Mouse (Mus musculus) kidney, adult 10 weeks (tissue): ENCODE data around the gene Platr17. TPM values are rescaled to one million over a fixed set of nuclear protein-coding genes. Genes with fewer than 3 reads are reported as not detected.

ENCODE experiments used
- polyA plus RNA-seq: library from polyadenylated mRNA; stranded (reverse); fragments of 350-450 nt; fragmentation: Illumina TruSeq; extraction: RNeasy Lipid Tissue Mini Kit (QIAGEN cat#74804); gene quantifications from one replicate; pipeline ENCODE4 v1.2.3, GENCODE M21; 2014; ENCODE audit warnings: low read depth, low replicate concordance

The Platr17 gene
- not detected for polyA plus RNA-seq

GRCm38 (mm10) chr17:33904835-33905234 is at the start of gene Platr17:
Platr17 (plus strand) TSS chr17:33905135.

GRCm38 (mm10) chr17:33873537-33873936 is 31.4 kb upstream of the Platr17 start, which contains the start of gene Gm7029:
Gm7029 (plus strand) TSS chr17:33873837.

DNA sequence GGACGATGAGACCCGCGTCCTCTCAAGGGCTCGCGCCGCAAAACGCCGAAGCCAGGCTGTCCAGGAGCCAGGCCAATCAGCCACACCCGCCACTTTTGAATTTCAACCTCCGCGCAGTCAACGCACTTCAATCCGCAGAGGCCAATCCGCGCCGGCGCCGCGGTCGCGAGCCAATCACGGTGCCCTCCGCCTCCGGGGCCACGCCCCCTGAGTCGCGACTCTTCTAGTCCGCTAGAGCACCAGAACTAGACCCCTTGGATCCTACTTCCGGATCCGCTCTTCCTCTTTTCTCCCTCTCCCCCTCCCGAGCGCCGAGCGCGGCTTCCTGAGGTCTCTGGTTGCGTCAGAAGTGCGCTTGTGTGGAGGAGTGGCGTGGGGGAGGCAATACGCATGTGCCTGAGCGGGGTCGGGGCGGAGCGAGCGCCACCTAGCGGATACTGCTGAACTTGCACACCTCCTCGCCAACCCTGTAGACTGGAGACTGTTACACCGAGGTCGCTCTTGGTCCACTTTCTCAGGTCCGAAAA is 14.3 kb upstream of the Platr17 start, which contains the start of gene Kifc1:
Gene Kifc1, minus strand, starts transcription at position 129 of the 527 bp plus-strand sequence.

GRCm38 (mm10) chr17:33909077-33909868 is 4.3 kb downstream of the Platr17 start, which contains the start of gene Daxx:
Daxx (plus strand) TSS chr17:33909414.

DNA sequence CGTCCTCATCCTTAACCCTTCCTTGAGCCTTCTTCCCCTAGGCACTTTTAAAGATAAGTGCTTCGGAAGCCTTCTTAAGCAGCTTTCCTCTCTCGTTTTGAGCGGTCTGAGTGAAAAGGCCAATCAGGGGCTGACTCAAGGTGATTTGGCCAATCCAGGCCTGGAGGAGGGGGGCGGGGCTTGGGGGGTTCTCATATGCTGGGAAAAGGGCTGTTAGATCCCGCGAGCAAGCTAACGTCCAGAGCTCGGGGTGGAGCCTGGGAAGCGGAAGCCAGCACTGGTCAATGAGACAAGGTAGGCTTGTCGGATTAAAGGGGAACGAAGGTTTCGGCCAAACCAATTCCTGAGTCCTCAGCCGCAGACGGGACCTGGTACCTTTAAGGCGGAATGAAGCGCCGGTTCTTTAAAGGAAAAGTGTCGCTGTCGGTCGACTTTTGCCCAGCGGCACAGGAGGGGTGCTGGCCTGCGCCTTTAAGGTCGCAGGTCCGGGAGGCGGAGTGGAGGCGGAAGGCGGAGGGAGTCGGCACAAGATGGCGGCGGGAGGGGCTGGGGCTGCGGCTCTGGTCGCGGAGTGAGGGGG is 10.8 kb downstream of the Platr17 start, which contains the start of the genes Tapbp and Zbtb22:
Gene Tapbp, plus strand, starts transcription at position 229 of the 580 bp plus-strand sequence.
Gene Zbtb22, plus strand, starts transcription at position 234 of the 580 bp plus-strand sequence.

DNA sequence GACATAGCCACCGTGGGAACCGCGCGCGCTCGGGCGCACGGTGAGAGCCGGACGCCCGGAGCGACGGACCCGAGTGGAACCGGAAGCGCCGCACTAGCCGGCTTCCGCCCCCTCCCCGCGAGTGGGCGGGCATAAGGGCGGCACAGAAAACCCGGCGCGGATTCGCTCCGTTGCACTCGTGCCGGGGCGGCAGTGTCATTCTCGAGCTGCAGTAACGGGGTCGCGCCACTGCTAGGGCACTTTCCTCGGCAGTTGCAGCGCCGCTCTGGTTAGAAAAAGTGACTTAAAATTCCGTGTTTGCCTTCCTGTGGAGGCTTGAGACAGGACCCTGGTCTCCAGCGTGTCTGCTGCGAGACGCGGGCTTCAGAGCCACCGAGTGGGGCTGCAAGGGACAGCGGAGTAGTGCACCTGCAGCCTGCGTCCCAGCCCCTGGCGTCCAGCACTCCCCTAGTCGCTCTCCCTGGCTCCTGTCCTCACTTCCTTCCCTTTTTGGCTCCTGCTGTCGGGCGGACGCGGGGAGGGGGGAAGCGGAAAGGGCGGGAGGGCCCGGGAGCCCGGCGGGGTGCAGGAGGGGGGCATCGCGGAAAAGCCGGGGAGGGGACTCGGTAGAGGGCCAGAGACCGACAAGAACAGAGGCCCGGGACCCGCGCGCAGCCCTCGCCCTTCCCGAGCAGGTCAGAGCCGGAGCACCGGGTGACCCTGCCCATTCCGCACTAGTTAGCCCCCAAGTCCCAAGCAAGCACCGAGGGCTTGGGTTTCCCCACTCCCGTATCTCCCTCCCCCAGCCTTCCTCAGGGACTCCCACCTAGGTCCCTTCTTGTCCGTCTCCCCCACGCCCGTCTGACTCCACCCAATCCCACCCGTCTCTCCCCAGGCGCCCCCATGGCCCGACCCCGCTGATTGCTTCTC is 24.7 kb downstream of the Platr17 start, which contains the start of gene Rgl2:
Gene Rgl2, plus strand, starts transcription at position 173 of the 909 bp plus-strand sequence.

DNA sequence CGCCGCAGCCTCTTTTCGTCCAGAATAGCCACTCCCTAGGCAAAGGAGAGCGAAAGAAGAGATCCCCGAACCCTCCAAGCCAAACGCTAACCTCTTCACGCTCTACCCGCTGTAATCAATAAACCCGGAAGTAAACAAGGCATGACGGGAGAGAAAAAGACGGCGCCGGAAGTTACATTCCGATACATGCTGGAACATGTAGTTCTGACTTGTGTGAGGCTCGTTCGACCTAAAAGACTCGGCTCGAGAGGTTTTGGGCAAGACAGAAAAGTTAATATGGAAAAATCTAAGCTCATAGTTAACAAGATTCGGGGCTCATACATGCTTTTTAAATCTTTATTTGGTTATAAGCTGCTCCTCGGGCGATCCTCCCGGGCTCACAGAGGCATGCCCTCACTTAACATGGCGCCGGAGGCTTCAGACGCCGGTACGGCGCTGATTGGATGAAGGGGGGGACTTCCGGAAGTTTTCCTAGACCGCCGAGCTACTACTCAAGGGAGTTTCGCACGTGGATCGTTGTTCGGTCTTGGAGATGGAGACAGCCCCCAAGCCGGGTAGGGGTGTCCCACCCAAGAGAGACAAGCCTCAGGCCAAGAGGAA is 35.4 kb downstream of the Platr17 start, which contains the start of the genes Pfdn6 and Wdr46:
Gene Pfdn6, minus strand, starts transcription at position 138 of the 600 bp plus-strand sequence.
Gene Wdr46, plus strand, starts transcription at position 455 of the 600 bp plus-strand sequence.

GRCm38 (mm10) chr17:33951021-33951946 is 46.3 kb downstream of the Platr17 start, which contains the start of gene B3galt4:
B3galt4 (minus strand) TSS chr17:33951488.

GRCm38 (mm10) chr17:33955555-33956214 is 50.8 kb downstream of the Platr17 start, which contains the start of the genes Vps52 and Rps18:
Vps52 (plus strand) TSS chr17:33955812.
Rps18 (minus strand) TSS chr17:33956001.

Other genes starting within 250 kb of the Platr17 start
- gene Hnrnpm, start 218.3 kb upstream of the Platr17 start, polyA plus RNA-seq = 305 TPM
- gene March2, start 186.5 kb upstream of the Platr17 start, polyA plus RNA-seq = 18.5 TPM
- 15.2 TPM for gene Rab11b, start 144.6 kb upstream of the Platr17 start, polyA plus RNA-seq
- 1.4 TPM for gene Angptl4, start 123.3 kb upstream of the Platr17 start, polyA plus RNA-seq
- 10.2 TPM for gene Kank3, start 94.6 kb upstream of the Platr17 start, polyA plus RNA-seq
- gene Rps28, start 80.6 kb upstream of the Platr17 start, polyA plus RNA-seq = 57.1 TPM
- 17.8 TPM for gene Ndufa7, start 80.6 kb upstream of the Platr17 start, polyA plus RNA-seq
- gene Cd320, start 62.0 kb upstream of the Platr17 start, polyA plus RNA-seq = 6.0 TPM
- not detected for gene Gm7029, start 31.3 kb upstream of the Platr17 start, polyA plus RNA-seq
- gene Kifc1, start 14.5 kb upstream of the Platr17 start, polyA plus RNA-seq = not detected
- 5.0 TPM for gene Daxx, start 4.3 kb downstream of the Platr17 start, polyA plus RNA-seq
- 17.3 TPM for gene Tapbp, start 10.8 kb downstream of the Platr17 start, polyA plus RNA-seq
- gene Zbtb22, start 10.8 kb downstream of the Platr17 start, polyA plus RNA-seq = 1.3 TPM
- 1.6 TPM for gene Rgl2, start 24.4 kb downstream of the Platr17 start, polyA plus RNA-seq
- gene Pfdn6, start 35.2 kb downstream of the Platr17 start, polyA plus RNA-seq = 15.7 TPM
- 0.24 TPM for gene Wdr46, start 35.5 kb downstream of the Platr17 start, polyA plus RNA-seq
- not detected for gene B3galt4, start 46.4 kb downstream of the Platr17 start, polyA plus RNA-seq
- 2.9 TPM for gene Vps52, start 50.7 kb downstream of the Platr17 start, polyA plus RNA-seq
- 17.5 TPM for gene Rps18, start 50.9 kb downstream of the Platr17 start, polyA plus RNA-seq
- 78.8 TPM for gene H2-K1, start 95.2 kb downstream of the Platr17 start, polyA plus RNA-seq
- gene Ring1, start 119.5 kb downstream of the Platr17 start, polyA plus RNA-seq = 0.44 TPM
- 3.7 TPM for gene H2-Ke6, start 122.9 kb downstream of the Platr17 start, polyA plus RNA-seq
- 0.73 TPM for gene Slc39a7, start 126.5 kb downstream of the Platr17 start, polyA plus RNA-seq
- 0.77 TPM for gene Rxrb, start 126.7 kb downstream of the Platr17 start, polyA plus RNA-seq
- gene Col11a2, start 134.3 kb downstream of the Platr17 start, polyA plus RNA-seq = not detected
- not detected for gene H2-Oa, start 187.2 kb downstream of the Platr17 start, polyA plus RNA-seq
- not detected for gene H2-DMa, start 214.4 kb downstream of the Platr17 start, polyA plus RNA-seq
- 167 TPM for gene Brd2, start 217.5 kb downstream of the Platr17 start, polyA plus RNA-seq
- gene H2-DMb2, start 238.2 kb downstream of the Platr17 start, polyA plus RNA-seq = 0.44 TPM
- 7.9 TPM for gene H2-DMb1, start 247.9 kb downstream of the Platr17 start, polyA plus RNA-seq